Mouse (Mus musculus): ENCODE data around the gene Olfr1361.

The Olfr1361 gene

DNA sequence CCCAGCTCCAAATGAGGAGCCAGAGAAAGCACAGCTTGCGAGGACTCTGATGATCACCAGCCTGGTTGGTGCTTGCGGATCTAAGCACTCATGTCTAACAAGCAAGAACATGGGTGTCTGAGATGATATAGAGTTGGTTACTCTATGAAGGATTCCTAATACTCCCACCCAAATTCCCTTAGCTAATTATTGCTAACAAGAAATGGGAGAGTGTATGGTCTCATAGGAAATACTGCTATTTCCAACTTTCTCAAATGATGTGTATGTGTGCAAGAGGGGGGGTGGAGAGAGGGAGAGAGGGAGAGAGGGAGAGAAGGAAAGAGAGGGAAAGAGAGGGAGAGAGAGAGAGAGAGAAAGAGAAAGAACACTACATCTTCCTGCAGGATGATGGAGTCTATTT, at the start of gene Olfr1361:
Gene Olfr1361, minus strand, starts transcription at position 101 of the 400 bp plus-strand sequence.
- no peak for DNase-seq (ENCODE audit: low read depth, low spot score)

DNA sequence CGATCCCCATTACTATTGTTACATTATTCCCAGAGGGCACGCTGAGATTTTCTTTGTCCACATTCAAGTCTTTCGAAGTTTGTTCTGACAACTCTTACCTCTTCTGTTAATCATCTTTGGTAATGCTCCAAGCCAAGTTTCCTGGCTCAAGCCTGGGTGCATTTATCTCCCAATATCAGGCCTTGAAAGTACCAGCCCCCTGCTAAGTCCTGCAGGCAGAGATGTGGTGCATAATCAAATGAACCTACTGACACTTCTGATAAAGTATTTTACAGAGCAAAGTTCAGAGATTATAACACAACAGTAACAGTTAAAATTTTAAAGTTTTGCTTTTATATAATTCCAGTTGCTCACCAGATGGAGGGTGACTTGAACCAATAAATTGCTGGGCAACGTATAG, 48.5 kb upstream of the Olfr1361 start:
- DNase-seq (ENCODE audit: low read depth, low spot score) = no peak

DNA sequence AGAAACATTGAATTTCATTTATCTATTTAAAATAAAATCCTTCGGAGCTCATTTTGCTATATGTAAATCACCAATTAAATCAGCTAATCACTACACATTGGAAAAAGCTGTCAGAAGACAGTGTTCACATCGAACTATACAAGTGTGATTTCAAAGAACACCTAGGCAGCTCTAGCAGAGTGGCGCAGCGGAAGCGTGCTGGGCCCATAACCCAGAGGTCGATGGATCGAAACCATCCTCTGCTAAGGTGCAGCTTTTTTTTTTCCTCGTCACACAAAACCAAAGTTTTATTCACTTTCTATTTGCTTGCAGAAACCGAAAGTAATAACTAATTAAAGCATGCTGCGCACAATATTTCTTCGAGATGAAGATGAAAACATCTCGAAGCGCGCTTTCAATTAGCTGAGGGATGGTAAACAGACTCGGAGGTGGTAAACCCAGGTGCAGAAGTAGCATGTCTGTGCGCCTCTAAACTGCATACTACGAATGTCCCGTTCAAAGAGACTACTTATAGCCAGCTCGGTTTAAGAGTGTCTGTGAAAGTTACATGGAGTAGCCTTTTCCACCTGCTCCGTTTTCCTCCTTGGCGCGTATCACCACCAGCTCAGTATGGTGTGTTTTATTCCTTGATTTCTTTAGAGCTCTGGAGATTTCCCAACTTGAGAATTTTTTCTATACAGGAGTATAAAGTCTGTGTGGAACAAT, 47.8 kb upstream of the Olfr1361 start:
- DNase-seq (ENCODE audit: low read depth, low spot score) = peak; percentile 89

DNA sequence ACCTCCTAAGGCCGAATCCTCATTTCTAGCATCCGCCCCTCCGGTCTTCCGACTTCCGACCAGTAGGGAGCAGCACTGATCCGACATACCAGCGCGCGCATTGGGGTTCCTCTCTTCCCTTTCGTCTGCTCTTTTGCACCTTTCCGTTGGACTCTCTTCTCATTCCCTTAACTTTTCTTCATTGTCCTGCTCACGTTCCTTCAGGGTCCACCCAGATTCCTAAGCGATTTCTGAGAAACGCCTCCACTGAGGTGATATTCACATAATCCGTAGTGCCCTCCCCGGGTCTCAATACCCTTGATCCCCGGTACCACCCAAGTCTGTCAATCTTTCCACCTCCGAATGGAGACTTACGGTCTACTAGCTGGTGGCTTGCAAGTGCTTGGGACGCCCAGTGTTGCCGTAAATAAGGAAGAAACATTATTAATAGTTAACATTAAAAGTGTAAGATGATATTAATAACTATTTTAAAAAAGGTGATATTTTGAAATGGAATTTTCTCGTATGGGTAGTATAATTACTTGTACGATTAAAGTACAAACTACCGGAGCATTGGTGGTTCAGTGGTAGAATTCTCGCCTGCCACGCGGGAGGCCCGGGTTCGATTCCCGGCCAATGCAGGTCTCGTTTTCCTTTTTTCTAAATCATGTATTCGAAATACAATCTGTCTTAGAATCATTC, 47.0 kb upstream of the Olfr1361 start:
- peak; percentile 88 for DNase-seq (ENCODE audit: low read depth, low spot score)

DNA sequence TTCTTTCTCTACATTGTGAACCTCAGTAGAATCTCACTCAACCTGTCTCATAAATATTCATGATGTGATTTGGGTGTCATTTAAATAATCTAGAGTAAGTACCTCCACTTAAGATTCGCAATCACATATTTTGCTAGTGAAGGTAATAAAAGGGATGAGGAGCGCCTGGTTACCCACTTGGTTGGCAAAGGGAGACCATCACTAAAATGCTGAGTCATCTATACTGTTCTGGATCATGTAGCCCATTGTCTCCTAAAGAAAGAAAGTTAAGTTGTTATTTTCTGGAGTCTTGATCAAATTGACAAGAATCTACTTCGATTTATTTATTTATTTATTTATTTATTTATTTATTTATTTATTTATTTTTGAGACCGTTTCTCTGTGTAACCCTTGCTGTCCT, 43.5 kb upstream of the Olfr1361 start:
- DNase-seq (ENCODE audit: low read depth, low spot score) = no peak

DNA sequence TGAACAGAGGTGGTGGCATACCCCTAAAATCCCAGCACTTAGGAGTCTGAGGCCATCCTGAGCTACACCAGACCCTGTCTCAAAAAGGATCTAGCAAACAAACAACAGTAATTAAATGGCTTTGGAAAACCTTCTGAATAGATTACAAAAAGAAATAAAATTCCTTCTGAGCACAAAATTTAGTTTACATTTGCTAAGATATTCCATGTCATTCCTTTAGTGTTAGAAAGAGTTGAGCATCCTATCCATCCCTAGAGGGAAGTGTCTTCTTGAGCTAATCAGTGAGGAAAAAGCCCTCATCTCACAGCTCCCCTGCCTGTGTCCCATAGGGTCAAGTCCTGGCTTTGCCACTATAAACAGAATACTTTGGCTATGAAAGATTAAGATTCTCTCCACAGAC, 34.6 kb upstream of the Olfr1361 start, which contains the start of gene Olfr1359:
Gene Olfr1359, plus strand, starts transcription at position 301 of the 400 bp plus-strand sequence.
- DNase-seq (ENCODE audit: low read depth, low spot score) = no peak

DNA sequence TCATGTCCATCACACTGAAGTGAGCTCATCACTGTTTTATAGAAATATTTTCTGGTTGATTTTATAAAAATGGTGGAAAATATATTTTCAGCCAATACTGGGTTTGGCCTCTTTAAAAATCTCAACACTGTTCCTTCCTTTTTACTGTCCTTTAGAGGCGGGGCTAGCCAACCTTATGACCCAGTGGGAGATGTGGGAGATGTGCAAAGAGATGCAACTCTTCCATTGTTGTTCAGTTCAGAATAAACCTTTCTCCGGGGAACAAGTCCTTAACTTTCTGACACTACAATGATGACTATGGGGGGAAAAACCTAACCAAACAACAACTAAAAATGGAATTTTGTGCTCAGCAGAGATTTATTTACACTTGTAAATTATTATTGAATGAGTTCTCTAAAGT, 14.1 kb upstream of the Olfr1361 start, which contains the start of gene Olfr1360:
Gene Olfr1360, minus strand, starts transcription at position 101 of the 400 bp plus-strand sequence.
- DNase-seq (ENCODE audit: low read depth, low spot score) = no peak

DNA sequence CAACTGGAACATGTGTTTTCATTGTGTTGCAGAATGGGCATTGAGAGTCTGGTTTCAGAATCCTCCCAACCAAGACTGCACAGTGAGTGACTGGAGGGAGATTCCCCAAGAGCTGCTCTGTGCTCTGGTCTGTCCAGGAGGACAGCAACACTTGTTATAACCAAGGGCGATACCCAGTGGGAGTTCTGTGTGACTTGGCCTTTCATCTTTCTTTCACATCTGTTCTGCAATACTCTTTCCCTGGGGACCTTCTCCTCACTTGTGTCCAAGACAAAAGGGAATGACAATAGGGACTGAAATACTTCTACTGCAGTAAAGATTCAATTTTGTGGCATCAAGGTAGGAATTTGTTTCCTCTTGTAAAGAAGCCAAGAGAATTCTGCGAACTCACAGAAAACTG, 20.8 kb downstream of the Olfr1361 start, which contains the start of gene Olfr11:
Gene Olfr11, minus strand, starts transcription at position 101 of the 400 bp plus-strand sequence.
- DNase-seq (ENCODE audit: low read depth, low spot score) = no peak

DNA sequence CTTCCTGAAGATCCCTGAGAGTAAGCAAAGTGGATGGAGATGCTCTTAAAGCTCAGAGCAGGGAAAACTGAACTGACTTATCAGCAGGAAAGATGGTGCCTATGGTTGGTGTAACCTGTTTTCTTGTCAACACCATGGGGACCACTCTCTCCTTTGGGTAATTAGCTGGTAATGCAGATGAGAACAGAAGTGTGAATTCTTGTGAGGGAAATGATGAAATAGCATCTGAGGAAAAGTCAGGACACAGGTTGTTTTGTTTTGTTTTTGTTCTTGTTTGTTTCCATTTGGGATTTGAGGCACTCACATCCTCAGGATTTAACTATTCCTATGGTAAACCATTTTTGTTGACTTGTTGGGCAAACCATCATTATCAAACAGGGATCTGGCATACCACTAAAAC, 49.3 kb downstream of the Olfr1361 start, which contains the start of gene Olfr1362:
Gene Olfr1362, minus strand, starts transcription at position 101 of the 400 bp plus-strand sequence.
- no peak for DNase-seq (ENCODE audit: low read depth, low spot score)
